Mouse (Mus musculus): ENCODE measurements around the gene Kndc1.

The Kndc1 gene

DNA sequence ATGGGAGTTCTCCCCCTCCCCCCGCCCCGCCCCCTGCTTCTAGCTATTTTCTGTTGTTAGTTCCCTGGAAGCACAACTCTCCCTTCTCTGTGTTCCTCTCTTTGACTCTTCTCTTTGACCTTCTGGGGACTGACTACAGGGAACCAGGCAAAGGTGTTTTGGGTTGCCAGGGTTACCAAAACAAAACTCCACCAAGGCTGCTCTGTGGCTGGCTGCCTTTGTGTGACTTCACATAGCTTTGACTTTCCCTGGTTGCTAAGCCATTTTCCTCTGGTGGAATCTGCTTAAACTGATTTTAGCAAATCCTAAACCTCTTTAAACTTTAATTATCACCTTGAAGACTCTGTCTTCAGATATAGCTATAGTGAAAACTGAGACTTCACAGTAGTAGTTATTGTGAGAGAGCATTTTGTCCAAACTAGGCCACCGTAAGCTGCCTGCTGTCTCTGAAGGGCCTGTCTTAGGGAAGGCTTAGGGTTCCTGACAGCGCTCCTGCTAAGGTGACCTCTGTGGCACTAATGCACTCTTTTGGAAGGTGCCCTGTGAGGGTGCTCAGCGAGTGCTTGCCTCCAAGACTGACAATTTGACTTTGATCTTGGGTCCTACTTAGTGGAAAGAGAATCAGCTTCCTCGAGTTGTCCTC lies 57.6 kb downstream of the Kndc1 start:
- no peak for DNase-seq (ENCODE audit: low spot score)

DNA sequence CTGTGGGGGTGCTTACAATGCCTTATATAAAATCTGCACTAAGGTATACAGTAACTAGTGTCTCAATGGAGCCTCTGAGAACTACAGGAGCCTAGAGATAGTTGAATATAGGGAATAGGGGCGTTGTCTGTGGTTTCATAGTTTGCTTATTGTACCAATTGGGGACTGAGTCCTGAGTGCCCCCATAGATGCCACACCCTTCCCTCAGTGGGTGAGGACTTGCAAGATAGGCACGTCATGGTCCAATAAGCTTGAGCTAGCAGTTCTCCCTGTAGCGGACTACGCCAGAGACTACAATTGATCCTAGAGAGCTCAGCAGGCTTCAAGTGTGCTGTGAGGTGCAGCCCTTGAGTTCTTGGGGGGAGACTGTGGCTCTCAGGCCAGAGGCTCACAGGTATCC lies 61.0 kb downstream of the Kndc1 start:
- no peak for DNase-seq (ENCODE audit: low spot score)

DNA sequence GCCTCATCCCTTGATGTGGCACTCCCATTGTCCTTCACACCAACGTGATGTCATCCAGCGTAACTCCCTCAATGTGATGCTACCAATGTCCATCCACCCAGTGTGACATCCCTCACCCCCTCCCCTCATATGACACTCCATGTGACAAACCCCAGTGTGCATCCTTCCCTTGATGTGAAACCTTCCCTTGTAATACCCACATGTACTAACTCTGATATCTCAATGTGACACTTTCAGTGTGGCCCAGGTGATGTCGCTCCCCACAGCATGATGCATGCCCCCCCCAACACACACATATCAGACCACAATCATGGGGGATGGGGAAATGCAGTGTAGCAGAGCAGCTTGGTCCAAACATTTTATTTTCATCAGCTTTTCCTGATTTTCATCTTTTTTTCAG lies 62.2 kb downstream of the Kndc1 start:
- no peak for DNase-seq (ENCODE audit: low spot score)

DNA sequence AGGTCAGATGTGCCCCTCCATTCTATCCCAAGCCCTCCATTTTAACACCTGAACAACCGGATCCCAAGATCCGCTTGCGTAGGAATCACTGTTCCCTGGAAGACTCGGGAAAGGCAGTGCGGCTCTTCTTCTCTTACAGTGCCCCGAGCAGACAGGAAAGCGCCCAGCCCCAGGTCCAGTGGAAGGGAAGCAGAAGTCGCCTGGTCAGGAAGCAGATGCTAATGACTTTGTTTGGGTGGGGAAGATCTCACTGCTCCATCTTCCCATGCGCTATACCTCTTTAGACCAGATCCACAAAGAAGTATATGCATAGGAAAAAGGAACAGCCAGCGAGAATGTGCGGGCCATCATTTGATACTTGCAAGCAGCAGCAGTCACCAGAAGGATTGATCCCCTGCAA lies 62.9 kb downstream of the Kndc1 start:
- DNase-seq (ENCODE audit: low spot score), result no peak

DNA sequence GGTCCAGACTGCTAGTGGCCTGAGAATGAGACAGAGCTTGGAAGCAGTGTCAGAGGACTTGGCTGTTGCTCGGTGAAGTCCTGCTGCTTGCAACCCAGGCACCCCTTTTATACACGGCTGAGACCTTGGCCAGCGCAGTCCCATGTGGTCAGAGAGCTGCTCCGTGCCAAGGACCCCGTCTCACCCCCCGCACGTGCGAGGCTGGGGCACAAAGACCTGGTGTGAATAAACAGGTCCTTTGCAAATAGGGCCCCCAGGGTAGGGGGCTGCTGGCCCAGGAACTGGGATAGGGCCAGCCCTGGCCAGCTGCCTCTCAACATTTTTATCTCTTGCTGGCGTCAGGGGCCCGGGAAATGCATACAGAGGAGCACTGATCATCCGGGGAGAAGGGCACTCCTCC lies 63.5 kb downstream of the Kndc1 start:
- no peak for DNase-seq (ENCODE audit: low spot score)

DNA sequence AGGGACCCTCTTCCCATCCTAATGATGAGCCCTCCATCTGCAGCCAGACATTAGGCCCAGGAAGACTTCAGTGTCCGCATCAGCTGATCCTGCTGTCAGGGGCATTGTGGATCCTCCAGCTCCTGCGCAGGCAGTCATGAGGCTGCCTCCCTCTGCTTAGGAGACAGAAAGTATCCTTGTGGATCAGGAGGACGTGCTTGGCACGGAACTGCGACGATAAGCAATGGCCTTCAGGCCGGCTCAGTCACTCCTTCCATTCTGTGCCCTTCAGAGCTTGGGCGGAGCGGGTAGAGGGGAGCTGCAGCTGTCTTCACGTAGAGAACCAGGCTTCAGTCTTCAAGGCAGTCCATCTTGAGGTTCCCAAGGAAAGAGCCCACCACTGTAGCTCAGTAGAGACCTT lies 66.6 kb downstream of the Kndc1 start:
- DNase-seq (ENCODE audit: low spot score), result no peak

DNA sequence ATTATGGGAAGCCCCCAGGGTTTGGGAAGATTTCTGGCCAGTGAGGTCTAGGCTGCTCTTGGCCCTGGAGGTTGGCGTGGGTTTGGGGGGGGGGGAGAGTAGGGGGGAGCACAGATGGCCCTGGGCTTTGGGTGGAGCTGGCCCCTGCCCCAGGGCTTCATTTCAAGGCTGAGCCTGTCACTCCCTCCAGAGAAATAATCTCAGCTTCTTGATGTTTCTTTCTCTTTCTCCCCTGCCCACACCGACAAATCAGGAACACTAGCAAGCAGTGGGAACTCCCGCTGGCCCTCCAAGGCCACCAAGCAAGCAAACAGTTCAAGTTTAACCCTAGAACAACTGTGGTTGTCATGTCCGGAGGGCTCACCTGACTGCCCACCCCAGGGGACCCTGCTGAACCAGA lies 69.3 kb downstream of the Kndc1 start:
- no peak for DNase-seq (ENCODE audit: low spot score)

DNA sequence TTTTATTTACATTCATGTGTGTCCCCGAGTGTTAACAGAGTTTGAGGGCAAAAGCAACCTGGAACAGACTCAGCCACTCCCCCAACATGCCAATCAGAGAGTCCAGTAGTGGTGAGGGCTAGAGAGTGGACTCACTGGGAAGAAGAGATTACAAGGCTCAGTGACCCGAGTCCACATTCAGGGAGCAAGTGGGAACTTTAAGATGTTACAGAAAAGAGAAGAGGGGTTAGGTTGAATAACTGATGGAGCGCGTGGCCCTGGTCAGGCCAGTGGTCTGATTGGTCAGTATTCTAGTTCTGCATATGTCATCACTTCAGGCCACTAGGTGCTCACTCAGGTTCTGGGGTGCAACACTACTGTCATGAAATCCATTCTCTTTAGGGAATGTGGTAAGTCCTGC lies 72.7 kb downstream of the Kndc1 start:
- no peak for DNase-seq (ENCODE audit: low spot score)

DNA sequence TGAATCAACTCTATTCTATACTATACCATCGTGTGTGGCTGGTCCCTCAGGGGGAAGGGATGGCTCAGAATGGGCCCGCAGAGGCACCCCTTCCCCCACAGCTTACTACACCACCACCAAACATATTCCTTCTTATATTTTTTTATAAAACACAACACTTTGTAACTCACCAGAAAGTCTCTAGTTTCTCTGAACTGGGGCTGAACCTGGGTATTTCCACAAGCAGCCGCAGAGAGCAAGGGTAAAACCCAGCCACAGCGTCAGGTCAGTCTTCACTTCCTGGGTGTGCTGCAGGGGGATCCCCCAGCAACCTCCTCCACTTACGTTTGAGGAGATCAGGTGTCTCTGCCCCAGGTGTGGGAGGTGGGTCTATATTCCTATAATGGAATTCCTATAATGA lies 73.9 kb downstream of the Kndc1 start:
- DNase-seq (ENCODE audit: low spot score), result no peak

DNA sequence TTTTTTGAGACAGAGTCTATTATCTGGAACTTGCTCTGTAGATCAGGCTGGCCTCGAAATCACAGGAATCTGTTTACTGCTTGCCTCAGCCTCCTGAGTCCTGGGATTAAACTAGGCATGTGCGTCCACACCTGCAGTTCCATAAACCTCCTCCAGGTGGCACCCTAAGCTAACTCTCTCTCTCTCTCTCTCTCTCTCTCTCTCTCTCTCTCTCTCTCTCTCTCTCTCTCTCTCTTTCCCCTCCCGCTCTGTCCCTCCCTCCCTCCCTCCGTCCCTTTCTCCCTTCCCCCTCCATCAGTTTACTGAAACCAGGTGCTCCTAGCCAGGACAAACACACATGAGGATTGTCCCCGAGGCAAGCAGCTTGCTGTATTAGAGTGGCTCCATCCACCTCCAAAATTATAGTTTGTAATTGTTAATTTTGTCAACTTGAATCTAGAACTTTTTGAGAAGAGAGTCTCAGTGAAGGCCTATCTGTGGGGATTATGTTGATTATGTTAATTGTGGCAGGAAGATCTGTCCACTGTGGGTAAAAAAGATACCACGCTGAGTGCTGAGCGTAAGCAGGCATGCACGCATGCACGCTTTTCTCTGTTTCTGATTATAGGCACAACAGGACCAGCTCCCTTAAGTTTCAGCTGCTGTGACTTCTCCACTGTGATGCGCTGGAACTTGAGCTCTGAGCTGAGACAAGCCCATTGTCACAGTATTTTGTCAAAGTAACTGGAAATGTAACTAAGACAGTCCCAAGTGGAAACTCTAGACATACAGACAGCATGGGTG lies 75.0 kb downstream of the Kndc1 start:
- DNase-seq (ENCODE audit: low spot score), result peak; percentile 89

DNA sequence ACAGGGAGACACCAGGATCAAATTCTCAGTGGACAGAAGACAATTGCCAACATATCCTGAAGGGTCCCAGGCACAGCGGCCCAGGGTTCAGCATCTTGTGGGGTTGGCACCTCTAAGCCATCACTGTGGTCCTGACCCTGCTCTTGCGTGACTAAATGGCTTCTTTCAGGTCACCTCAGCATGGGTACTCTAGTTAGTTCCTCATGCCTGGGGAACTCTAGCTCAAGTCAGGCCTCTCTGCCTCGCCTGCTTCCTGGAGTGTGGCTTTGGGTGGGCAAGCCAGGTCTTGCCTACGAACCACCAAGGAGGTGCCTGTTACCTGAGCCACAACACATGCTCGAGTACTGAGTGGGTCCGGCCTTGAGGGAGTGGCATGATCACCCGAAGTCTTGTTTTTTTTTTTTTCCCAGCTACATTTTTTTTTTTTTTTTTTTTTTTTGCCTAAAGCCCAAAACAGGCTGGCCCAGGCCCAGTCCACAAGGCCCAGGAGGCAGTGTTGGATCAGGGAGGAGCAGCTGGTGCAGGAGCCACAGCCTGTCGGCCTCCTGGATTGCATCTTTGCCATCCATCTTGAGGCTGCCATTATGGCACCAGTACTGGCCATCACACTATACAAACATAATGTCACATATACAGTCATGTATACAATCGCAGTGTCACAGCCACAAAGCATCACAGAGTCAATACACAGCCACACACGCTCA lies 75.9 kb downstream of the Kndc1 start:
- peak; percentile 70 for DNase-seq (ENCODE audit: low spot score)

DNA sequence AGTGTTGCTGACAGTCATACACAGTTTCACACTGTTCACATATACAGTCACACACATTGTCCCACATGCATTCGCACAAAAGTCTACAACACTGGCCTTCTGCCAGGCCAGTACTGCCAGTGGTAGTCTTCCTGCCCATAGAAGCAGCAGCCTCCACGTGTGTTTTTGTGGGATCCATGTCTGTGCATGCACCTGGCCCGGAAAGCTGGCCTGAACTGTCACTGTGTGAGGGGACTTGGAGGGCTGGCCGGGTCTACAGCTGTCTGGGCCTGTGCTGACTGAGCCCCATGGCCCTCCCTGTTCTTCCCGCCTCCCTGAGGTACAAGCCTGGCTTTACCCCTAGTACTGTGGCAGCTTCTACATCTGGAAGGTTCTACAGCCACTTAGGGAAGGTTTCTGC lies 76.5 kb downstream of the Kndc1 start:
- peak; percentile 34 for DNase-seq (ENCODE audit: low spot score)

DNA sequence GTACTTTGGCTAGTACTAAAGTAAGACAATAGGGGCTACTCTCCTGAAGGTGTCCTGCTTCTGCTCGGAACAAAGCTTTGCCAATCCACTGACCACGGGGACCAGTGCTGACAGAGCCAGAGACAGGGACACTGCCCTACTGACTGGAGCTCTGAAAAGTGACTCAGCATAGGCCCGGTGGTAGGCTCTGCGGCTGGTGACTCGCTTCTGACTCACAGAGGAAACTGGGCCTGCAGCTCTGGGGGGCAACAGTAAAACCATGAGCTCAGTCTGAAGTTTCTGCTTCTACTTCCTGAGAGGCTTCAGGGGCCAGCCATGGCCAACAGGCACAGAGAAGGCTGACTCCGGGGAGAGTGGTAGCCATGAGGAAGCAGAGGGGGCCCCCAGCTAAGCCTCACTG lies 76.9 kb downstream of the Kndc1 start:
- peak; percentile 57 for DNase-seq (ENCODE audit: low spot score)

DNA sequence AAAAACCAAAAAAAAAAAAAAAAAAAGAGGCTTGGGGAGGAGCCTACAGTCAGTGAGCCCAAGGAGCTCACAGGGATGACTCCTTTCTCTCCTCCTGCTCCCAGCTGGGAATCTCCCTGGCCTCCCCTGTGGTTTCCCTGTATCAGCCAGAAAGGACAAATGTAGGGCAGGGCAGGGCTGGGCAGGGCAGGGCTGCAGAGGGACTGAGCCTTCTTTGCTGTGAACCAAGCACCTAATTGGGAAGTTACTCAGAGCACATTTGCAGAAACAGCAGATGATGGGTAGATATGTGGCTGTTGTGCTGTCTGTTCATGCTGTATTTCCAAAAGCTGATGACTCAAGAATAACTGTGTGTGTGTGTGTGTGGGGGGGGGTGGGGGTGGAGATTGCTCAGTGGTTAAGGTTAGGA lies 78.4 kb downstream of the Kndc1 start:
- DNase-seq (ENCODE audit: low spot score), result no peak

DNA sequence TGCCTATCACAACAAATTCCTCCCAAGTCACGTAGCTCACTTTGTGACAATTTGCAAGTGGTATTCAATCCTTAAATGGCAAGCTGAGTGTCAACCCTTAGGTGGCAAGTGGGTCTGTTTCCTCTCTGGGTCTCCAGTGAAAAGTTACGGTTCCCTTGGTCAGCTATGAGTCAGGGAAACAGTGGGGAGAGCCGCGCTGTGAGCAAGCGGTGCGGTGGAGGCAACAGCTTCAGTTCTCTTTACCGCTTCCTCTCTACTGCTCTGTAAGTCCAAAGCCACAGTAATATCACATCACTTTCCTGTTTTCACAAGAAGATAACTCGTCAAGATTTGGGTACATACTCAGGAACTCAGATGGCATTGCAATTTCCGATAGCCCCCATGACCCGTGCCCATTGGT lies 79.8 kb downstream of the Kndc1 start:
- DNase-seq (ENCODE audit: low spot score), result no peak

DNA sequence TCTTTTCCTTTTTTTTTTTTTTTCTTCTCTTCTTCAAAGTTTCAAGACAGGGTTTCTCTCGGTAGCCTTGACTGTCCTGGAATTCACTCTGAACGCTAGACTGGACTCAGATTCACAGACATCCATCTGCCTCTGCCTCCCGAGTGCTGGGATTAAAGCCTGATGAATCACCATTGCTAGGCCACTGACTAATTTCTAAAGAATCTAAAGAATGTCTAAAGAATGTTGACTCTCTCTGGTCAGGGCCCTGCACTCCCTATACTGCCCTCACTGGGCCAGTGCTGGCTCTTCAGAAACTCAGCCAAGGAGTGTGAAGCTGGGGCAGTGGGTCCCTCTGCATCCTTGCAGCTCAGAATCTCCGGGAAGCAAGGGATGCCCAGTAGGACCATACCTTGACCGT lies 81.0 kb downstream of the Kndc1 start:
- no peak for DNase-seq (ENCODE audit: low spot score)

DNA sequence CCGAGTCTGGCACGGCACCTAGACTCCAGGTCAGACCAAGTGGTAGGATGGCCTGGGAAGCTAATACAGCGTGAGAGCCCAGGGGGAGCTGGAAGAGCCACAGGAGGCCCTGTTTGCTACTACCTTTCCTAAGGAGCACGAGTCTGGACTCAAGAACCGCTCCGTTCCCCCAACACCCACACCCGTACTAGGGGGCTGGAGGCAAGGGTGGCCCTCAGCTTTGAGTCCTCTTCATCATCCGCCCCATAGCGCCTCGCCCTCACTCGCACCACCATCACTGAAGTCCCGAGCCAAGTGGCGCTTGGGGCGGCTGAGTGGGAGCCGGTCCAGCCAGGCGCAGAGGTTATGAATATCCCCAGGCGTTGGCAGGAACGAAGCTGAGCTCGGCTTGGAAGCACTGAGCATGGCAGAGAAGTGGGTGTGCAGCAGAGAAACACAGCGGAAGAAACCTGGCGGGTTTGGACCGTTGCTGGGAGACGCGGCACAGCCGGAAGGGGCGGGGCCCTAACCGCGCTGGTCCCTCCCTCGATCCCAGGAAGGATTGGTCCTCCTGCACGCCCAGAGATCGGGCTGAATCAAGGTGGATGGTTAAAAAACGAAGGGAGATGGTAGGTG lies 83.9 kb downstream of the Kndc1 start, which contains the start of gene 6430531B16Rik:
Gene 6430531B16Rik, minus strand, starts transcription at position 478 of the 615 bp plus-strand sequence.
- peak; percentile 88 for DNase-seq (ENCODE audit: low spot score)

DNA sequence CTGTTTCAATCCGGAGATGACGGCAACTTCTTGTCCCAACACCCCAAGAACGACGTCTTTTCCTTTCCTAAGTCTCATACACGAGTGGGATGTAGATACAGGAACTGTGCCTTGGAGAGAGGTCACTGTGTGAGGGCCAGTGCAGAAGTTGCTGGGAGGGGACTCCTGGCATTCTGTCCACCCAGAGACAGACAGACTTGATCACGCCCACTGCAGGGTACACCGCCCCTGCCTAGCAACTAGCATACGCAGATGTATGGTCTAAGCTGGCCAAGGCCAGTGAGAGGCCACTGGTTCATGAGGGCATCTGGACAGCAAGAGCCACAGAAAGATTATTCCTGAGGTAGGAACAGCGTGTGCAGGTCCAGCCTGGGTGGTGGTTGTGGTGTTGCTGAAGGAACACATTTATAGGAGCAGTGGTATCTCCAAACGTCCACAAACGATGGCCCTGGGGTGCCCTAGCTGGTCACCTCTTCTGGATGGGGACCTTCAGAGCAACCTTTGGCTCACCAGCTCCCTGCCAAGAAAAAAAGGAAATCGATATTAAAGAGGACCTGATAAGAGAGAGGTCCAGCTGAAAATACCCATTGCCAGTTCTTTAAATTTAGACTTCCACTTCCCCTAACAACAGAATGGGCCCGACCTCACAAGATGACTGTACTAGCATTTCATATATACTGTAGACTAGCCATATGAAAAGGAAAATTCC lies 84.7 kb downstream of the Kndc1 start:
- no peak for DNase-seq (ENCODE audit: low spot score)

DNA sequence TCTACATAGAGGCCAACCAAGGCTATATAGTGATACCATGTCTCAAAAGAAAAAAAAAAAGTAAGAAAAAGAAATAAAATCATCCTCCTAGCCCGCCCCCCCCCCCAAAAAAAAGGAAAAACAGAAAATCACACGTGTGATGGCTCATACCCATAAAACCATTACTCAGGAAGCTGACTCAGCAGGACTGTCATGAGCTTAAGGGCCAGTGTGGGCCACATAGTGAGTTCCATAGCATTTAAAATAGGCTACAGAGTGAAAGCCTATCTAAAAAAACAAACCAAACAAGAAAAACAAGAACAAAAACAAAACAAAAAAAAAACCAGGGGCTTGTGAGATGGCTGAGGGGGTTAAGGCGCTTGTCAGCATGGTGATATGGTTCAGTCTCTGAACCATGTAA lies 86.3 kb downstream of the Kndc1 start:
- no peak for DNase-seq (ENCODE audit: low spot score)

DNA sequence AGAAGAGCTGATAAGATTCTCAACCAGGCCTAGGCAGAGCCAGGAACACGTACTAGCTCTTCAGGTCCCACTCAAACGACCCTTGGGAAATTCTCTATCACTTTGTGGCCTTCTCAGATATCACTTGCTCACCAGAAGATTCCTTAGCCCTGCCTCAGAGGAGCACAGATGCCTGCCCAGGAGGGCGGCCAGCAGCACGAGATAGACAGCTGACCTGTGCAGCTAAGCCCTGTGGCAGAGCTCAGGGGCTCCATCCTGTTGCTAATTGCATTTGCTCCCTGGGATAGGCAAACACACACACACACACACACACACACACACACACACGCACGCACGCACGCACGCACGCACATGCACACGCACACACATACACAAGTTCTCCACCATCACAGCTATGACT lies 87.6 kb downstream of the Kndc1 start:
- no peak for DNase-seq (ENCODE audit: low spot score)

DNA sequence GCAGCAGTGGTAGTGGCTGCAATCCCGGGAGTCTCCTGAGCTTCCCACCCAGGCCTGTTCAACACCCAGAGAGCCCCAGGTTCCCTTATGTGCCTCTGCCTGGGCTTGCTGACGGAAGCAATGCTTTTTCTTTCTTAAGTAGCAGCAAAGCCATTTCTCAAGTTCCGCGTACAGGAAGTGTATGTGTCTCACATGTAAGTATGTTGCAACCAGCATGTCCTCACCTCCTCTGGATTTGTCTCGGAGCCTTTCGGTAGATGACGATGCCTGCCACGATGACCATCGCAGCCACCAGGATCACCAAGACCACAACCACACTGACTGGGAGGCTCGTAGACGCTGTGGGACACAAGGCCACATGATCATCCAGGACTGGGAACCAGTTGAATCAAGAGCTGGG lies 90.0 kb downstream of the Kndc1 start:
- DNase-seq (ENCODE audit: low spot score), result no peak

DNA sequence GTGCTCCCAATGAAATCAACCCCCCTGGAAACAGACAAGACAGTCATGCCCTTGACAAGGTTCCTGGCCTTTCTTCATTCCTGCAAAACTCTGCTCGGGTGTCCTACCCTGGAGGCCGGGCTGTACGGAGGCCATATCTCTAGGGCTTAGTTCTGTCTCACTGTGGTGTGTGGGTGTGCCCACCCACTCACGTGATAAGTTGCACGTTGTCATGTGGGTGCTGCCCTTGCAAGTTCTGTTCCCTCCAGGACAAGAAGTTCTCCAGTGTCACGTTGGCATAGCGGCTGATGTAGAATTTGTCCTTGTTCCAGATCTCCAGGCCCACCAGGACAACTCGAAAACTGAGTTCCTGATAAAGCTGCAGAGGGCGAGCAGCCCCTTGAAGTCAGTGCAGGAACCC lies 93.8 kb downstream of the Kndc1 start:
- DNase-seq (ENCODE audit: low spot score), result no peak

Measured in urinary bladder, postnatal 14 days (tissue).